Mouse (Mus musculus) embryonic facial prominence, embryonic 14.5 days (tissue): ENCODE measurements around the gene E2f2. TPM values are rescaled to one million over a fixed set of nuclear protein-coding genes. Genes with fewer than 3 reads are reported as not detected.

ENCODE experiments used
- ATAC-seq: fragments of 200-750 bp; cut with Nextera tagmentation; 2 replicates; pipeline ENCODE4 v1.8.0; 2017; ENCODE audit warnings: low read depth, moderate number of reproducible peaks, moderate TSS enrichment
- DNase-seq: peaks from one replicate; pipeline ENCODE4 v3.0.0-alpha.2; 2015; ENCODE audit warnings: low spot score
- H3K27ac ChIP-seq: fragments of 300-500 bp; sonication (generic); replicated peaks from 2 replicates; pipeline ENCODE4 v1.5.1; 2014; ENCODE audit warnings: low read depth, mild to moderate bottlenecking, low read length, moderate library complexity
- H3K27me3 ChIP-seq: fragments of 300-500 bp; sonication (generic); replicated peaks from 2 replicates; pipeline ENCODE4 v1.6.1; 2014; ENCODE audit warnings: low read length; ENCODE audit not compliant: control insufficient read depth, insufficient read depth
- H3K36me3 ChIP-seq: fragments of 300-500 bp; sonication (generic); 2 replicates; pipeline ENCODE4 v1.6.1; 2014; ENCODE audit warnings: low read length, mixed read lengths; ENCODE audit not compliant: control insufficient read depth, insufficient read depth
- H3K4me1 ChIP-seq: fragments of 300-500 bp; sonication (generic); 2 replicates; pipeline ENCODE4 v1.6.1; 2014; ENCODE audit warnings: antibody characterized with exemption, low read length; ENCODE audit not compliant: control insufficient read depth, insufficient read depth
- H3K4me2 ChIP-seq: fragments of 300-500 bp; sonication (generic); 2 replicates; pipeline ENCODE4 v1.6.1; 2014; ENCODE audit warnings: low read depth, mild to moderate bottlenecking, low read length, moderate library complexity, mixed read lengths
- H3K4me3 ChIP-seq: fragments of 300-500 bp; sonication (generic); 2 replicates; pipeline ENCODE4 v1.5.1; 2014; ENCODE audit warnings: low read depth, mild to moderate bottlenecking, low read length
- H3K9ac ChIP-seq: fragments of 300-500 bp; sonication (generic); 2 replicates; pipeline ENCODE4 v1.6.1; 2014; ENCODE audit warnings: low read depth, mild to moderate bottlenecking, low read length, moderate library complexity, mixed read lengths
- H3K9me3 ChIP-seq: fragments of 300-500 bp; sonication (generic); 2 replicates; pipeline ENCODE4 v1.6.1; 2016; ENCODE audit warnings: low read length; ENCODE audit not compliant: control insufficient read depth
- WGBS: fragments of 180-500 bp; shearing (Covaris S2); extraction: QIAGEN DNeasy Blood & Tissue Kit; methylation state at CpG from one replicate; pipeline ENCODE4 v1.1.7; 2014; 5-methylcytosine and 5-hydroxymethylcytosine counted together
- polyA plus RNA-seq: library from polyadenylated mRNA; unstranded; fragments of >200 nt; fragmentation: Nextera tagmentation; extraction: Ambion mirVana; gene quantifications from 2 replicates; pipeline ENCODE4 v1.2.1, GENCODE M21; 2014

Gene E2f2
- polyA plus RNA-seq, 1 experiment from 2014 or later = 10.1 TPM

GRCm38 (mm10) chr4:136143193-136143976, 28.8 kb upstream of the E2f2 start, which contains the start of gene Id3:
TSS of gene Id3 (plus strand) at chr4:136143497.
- peak; percentile 88 for ATAC-seq
- DNase-seq = peak; percentile 99
- Histone ChIP-seq H3K4me2 (peak within 1 kb of the TSS; percentile 63), H3K9ac (peak within 1 kb of the TSS; percentile 94), H3K4me1 (peaks cover 53% of the 10 kb centered on the region), H3K27ac (peak within 1 kb of the TSS; percentile 97), H3K36me3 (peaks cover 13% of the 10 kb centered on the region; the same call in 1 of the 2 replicates), H3K27me3 (no peaks in the 10 kb centered on the region), H3K9me3 (no peaks in the 10 kb centered on the region), H3K4me3 (peak within 1 kb of the TSS; percentile 90)
- under 1% methylated on average over 39 of the region's 39 CpGs for WGBS

GRCm38 (mm10) chr4:136144126-136144926, 27.9 kb upstream of the E2f2 start:
- Histone ChIP-seq H3K9me3 (no peaks in the 10 kb centered on the region), H3K4me1 (peaks cover 50% of the 10 kb centered on the region), H3K4me2 (peak overlapping the region; percentile 63), H3K27ac (peak overlapping the region; percentile 97), H3K27me3 (no peaks in the 10 kb centered on the region), H3K9ac (peak overlapping the region; percentile 94), H3K4me3 (peak overlapping the region; percentile 90), H3K36me3 (peaks cover 13% of the 10 kb centered on the region; the same call in 1 of the 2 replicates)
- no peak; the same call in 1 of the 2 replicates for ATAC-seq
- DNase-seq = peak; percentile 91
- WGBS = 0% methylated on average over 37 of the region's 50 CpGs

GRCm38 (mm10) chr4:136144927-136145292, 27.3 kb upstream of the E2f2 start:
- Histone ChIP-seq H3K4me3 (peak overlapping the region; percentile 90), H3K36me3 (peaks cover 13% of the 10 kb centered on the region; the same call in 1 of the 2 replicates), H3K9ac (peak overlapping the region; percentile 94), H3K27me3 (no peaks in the 10 kb centered on the region), H3K4me2 (peak overlapping the region; percentile 63), H3K4me1 (peaks cover 45% of the 10 kb centered on the region), H3K27ac (peak overlapping the region; percentile 97), H3K9me3 (no peaks in the 10 kb centered on the region)
- WGBS = under 1% methylated on average over 11 of the region's 11 CpGs
- ATAC-seq = no peak
- DNase-seq = no peak

- Histone ChIP-seq H3K9me3 (no peaks in the 10 kb centered on the region), H3K36me3 (peaks cover 13% of the 10 kb centered on the region; the same call in 1 of the 2 replicates), H3K9ac (peak overlapping the region; percentile 94), H3K4me3 (peak overlapping the region; percentile 90), H3K4me1 (peaks cover 49% of the 10 kb centered on the region), H3K4me2 (peak overlapping the region; percentile 63), H3K27me3 (no peaks in the 10 kb centered on the region), H3K27ac (peak overlapping the region; percentile 97)
- WGBS = 5% methylated on average over 11 of the region's 11 CpGs
- DNase-seq (no peak), ATAC-seq (no peak)
Observed at GRCm38 (mm10) chr4:136145362-136145885, 26.8 kb upstream of the E2f2 start.

- H3K4me3 ChIP-seq = peak overlapping the region; percentile 90
Observed at GRCm38 (mm10) chr4:136145991-136146711, 26.0 kb upstream of the E2f2 start.

GRCm38 (mm10) chr4:136146712-136147154, 25.5 kb upstream of the E2f2 start:
- Histone ChIP-seq H3K4me1 (peaks cover 47% of the 10 kb centered on the region), H3K27ac (peak overlapping the region; percentile 97), H3K4me2 (peak overlapping the region; percentile 63), H3K9me3 (no peaks in the 10 kb centered on the region), H3K27me3 (no peaks in the 10 kb centered on the region), H3K9ac (peak overlapping the region; percentile 94), H3K36me3 (peaks cover 13% of the 10 kb centered on the region; the same call in 1 of the 2 replicates), H3K4me3 (peak overlapping the region; percentile 90)
- ATAC-seq = no peak
- WGBS = 10% methylated on average over 6 of the region's 6 CpGs
- peak; percentile 42 for DNase-seq

More at GRCm38 (mm10) chr4:136145991-136146711, 26.0 kb upstream of the E2f2 start:
- H3K36me3 ChIP-seq = peaks cover 13% of the 10 kb centered on the region; the same call in 1 of the 2 replicates
- DNase-seq (no peak), ATAC-seq (no peak)
- no peaks in the 10 kb centered on the region for H3K9me3 ChIP-seq
- H3K27me3 ChIP-seq = no peaks in the 10 kb centered on the region
- peaks cover 51% of the 10 kb centered on the region for H3K4me1 ChIP-seq
- peak overlapping the region; percentile 97 for H3K27ac ChIP-seq
- peak overlapping the region; percentile 94 for H3K9ac ChIP-seq
- WGBS = 12% methylated on average over 7 of the region's 7 CpGs
- H3K4me2 ChIP-seq = peak overlapping the region; percentile 63

GRCm38 (mm10) chr4:136147436-136148135, 24.6 kb upstream of the E2f2 start:
- no peaks in the 10 kb centered on the region for H3K9me3 ChIP-seq
- H3K4me2 ChIP-seq = peak overlapping the region; percentile 63
- peaks cover 13% of the 10 kb centered on the region; the same call in 1 of the 2 replicates for H3K36me3 ChIP-seq
- DNase-seq (peak; percentile 96), ATAC-seq (peak; percentile 74)
- peak overlapping the region; percentile 97 for H3K27ac ChIP-seq
- H3K9ac ChIP-seq = peak overlapping the region; percentile 50
- no peaks in the 10 kb centered on the region for H3K27me3 ChIP-seq
- under 1% methylated on average over 20 of the region's 48 CpGs for WGBS
- peaks cover 38% of the 10 kb centered on the region for H3K4me1 ChIP-seq
- peak overlapping the region; percentile 90 for H3K4me3 ChIP-seq
